Mouse (Mus musculus) CD4-positive helper T cell, adult 2 months (primary cell): ENCODE results near the gene Ids.
"Not testable (repeated sequence)": the region's sequence is repeated elsewhere in the genome, so short reads cannot be mapped to it uniquely, and the experiment has no call there.

Experiments
- DNase-seq: peaks from one replicate; pipeline ENCODE4 v3.0.0-alpha.2; 2012; ENCODE audit warnings: low read depth, missing footprints, low spot score

Ids gene

DNA sequence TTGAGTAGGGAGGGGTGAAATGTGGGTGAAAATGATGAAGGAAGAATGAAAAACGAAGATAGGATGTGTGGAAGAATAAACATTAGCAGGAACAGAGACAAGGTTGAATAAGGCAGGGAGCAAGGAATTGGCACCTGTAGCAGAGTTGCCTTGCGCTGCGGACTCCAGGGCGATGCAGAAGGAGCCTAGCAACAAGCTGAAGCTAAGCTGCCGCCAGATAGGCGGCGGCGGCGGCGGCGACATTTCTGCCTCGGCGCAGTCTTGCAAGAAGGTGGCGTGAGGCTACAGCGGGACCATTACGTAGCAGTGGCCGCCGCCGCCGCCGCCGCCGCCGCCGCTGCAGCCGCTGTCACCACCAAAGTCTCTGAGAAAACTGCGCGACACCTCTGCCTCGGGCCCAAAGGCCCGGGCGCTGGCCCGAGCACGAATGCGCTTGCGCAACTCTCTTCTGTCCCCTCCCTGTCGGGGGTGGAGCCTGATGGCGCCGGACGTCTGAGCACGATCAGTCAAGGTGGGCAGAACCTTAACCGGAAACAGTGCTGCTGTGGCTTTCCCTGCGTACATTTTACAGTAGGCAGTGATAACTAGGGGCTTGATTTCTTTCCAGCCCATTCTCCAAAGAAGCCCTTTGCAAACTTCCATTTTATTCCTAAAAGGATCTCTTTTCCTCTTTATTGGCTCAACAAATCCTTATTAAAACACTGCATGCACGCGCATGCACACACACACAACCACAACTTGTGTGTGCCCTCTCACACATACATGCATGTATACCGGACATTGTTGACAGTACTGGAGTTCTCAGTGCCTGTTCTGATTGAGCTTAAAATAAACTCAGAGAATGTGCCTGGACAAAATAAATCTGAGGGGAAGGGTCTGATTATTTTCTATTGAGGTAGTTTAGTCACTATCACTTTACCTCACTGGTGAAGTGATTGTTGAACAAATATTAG is at the start of gene Ids:
Gene Ids (minus strand): TSS at position 424 of the 953 bp plus-strand sequence.
- peak; percentile 89 for DNase-seq

DNA sequence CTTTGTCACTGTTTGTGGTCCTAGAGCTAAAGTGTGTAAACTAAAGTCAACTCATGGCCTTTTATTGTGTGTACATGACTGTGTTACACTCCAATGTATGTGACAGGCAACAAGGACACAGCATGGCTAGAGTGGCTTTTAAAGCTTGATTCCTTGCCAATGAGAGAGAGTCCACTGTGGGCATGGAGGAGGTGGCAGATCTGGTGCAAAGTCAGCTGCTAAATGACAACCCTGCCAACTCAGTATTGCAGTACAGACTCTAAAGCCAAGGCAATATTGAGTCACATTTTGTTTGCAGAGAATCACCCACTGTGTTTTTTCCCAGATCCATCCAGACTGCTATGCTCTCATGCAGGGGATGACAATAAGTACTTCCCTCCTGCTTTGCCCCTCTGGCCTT is 27.8 kb upstream of the Ids start:
- not testable (repeated sequence) for DNase-seq

DNA sequence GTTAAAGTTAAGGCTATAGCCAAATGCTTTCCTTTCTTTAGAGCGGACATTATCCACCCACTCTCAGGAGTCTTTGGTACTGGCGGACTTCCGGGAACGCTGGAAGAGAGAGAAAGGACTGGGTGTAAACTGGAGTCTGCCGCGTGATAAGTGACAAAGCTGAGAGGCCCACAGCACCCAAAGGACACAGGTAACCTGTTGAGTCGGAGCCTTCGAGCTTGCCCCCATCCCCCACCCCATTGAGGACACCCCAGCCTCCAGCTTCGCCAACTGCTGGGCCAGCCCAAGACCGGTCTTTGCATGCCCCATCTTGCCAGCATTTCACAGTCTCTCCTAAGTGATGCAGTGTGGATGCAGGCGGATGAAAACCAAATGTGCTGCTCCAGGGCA is 21.1 kb upstream of the Ids start:
- no peak for DNase-seq

DNA sequence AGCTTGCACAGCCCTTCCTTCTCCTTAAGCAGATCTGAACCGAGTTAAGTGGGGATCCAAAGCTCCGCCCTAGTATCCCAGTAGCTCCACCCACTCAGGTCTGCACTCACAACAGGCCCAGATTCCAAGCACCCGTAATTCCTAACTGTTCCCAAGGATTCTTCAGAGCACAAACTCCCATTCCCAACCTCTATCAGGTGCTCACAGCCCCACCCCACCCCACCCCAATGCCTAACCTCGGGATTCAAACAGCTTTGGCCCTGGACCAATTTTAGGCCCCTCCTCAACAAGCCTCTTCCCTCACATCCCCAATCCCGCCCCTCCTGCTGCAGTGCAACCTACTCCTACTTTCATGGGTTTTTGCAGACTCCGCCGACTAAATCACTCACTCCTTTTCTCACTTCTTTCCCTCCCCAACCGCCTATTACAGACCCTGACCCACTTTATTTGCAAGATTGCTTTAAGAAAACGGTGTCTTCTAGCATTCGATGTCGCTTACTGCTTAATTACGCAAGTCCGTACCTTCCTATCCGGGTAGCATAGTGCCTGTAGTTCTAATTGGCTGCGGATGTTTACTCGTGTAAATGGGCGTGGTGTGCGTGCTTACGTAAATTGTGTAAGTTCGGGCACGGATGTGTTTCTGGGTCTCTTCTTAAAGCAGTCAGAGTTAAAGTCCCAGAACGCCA is 20.5 kb upstream of the Ids start, which contains the start of gene 1110012L19Rik:
Gene 1110012L19Rik (plus strand): TSS at position 602 of the 686 bp plus-strand sequence.
- peak; percentile 90 for DNase-seq

DNA sequence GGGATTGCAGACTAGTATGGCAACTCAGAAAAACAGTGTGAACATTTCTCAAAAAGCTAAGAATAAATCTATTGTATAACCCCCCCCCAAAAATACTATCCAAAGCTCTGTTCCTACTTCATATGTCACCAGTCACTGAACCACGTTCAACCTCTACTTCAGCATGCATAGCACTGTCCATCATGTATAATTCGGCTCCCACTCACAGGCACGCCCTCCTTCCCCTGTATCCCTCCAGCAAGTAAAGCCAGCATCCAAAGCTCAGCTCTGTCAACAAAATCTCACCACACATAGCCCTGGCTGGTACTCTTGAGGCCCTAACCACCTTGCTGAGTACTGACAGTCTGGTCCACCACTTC is 20.0 kb upstream of the Ids start:
- DNase-seq, result no peak

DNA sequence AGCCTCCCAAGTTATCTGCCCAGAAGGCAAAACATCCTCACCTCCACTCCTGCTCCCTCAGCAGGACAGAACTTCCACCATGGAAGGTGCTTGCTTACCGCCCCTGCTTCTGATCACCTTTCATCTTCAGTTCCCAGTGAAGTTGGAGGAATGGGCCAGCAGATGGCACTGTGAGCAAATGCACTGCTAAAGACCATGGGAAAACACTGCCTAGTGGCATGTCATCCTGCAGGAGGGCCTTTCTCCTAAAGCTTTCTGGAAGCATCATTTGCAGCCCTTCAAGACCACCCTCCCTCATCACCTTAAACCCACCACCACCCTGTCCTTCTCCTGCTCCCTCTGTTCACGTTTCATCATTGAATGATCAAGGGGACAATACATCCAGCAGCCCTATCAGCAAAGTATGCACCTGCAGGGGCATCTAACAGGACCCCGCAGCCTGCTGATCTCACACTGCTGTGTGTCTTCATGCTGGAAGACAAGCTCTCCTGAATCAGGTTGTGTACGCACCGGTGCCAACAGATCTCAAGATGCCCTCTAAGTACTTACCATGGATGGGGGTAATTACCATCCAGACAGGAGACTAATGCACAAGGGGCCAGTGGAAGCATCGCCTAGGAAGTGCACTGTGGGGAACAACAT is 9.7 kb upstream of the Ids start:
- not testable (repeated sequence) for DNase-seq

DNA sequence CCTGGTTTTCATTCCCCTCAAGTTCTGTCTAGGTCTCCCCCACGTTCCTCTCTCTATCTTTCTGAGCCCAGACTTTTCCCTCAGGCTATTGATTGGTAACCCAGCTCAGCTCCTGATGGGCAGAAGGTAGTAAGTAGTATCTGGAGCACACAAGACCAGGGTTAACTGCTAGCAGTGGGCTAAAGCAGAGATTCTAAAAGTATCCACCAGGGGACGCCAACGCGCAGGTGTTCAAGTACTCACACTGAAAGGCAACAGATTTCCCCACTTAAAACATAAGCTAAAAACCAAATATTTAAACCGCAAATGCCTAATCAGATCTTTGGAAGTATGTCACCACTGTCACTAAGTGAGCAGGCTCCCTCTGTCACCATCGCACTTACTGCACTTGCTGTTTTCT is 4.9 kb upstream of the Ids start:
- DNase-seq, result not testable (repeated sequence)

DNA sequence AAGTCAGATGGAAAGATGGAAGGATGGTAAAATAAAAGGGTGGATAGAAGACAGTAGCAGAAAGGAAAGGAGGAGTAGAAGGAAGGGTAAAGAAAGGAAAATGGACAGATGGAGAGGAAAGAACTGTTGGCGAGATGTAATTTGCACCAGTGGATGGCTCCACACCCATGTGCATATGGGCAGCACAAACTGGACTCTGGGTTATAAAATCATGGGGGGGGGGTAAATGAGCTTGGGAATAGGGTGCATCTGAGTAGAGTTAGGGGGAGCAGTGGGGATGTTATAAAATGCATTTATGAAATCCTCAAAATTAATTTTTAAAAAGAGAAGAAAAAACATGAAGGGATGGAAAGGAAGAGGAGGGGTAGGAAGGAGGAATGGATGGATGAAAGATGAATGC is 682 bp downstream of the Ids start:
- no peak for DNase-seq

DNA sequence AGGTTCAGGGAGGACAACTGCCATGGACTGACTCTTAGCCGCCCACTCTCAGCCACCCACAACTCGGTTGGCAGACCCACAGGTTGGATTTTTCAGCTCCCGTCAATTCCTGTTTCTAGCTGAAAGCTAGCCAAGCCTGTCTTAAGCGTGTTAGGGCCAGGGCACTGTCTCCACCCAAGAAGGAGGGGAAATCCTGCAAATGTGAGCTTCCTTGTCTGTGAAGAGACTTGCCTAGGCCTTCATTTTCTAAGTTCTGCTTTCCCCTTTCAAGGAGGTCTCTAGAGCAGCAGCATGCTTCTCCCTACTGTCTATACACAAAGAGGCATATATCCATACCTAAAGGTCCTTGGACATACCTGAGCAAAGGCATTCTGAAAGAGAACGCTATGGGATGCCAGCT is 1.4 kb downstream of the Ids start:
- no peak for DNase-seq

DNA sequence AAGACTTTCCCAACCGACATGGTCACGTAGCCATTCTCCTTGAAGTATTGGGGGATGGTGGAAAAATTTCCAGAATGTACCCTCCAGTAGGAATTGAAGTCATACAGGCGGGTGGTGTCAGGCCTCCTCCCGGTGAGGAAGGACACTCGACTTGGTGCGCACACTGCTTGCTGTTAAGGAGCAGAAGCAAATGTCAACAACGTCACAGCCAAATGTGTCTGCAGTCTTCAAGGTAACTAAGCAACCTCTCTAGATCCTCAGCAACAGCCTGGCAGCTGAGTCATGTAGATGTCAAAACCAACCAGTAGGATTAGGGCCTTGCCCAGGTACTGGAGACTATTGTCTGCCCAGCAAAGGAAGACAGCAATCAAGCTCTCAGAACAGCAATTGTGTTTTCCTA is 1.9 kb downstream of the Ids start:
- no peak for DNase-seq

DNA sequence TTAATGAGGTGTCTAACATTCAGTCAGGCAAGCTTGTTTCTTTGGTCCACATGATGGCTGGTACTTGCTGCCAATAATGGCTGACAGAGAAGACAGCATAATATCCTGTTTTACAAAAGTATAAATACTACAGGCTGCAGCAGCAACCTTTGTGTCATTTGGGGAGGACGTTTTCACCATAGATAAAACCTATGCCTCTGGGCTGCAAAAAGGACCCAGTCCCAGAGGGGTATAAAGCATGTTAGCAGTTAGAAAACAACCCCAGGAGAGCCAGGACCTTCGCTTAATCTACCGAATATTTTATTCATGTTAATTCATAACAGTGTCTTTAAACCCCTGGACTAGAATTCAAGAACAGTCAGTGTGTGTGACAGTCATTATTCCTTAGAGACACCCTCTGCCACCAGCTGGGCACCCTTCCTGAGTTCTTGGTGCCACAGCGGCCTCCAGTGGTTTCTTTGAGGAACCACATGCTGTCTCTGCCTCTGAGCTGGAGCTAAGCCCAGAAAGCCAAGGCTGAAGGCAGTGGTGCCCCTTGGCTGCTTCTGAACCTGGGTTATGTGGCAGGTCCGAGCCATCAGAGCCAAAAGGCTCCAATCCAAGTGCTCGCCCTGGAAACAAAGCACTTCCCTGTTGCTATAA is 34.6 kb downstream of the Ids start:
- peak; percentile 1 for DNase-seq

DNA sequence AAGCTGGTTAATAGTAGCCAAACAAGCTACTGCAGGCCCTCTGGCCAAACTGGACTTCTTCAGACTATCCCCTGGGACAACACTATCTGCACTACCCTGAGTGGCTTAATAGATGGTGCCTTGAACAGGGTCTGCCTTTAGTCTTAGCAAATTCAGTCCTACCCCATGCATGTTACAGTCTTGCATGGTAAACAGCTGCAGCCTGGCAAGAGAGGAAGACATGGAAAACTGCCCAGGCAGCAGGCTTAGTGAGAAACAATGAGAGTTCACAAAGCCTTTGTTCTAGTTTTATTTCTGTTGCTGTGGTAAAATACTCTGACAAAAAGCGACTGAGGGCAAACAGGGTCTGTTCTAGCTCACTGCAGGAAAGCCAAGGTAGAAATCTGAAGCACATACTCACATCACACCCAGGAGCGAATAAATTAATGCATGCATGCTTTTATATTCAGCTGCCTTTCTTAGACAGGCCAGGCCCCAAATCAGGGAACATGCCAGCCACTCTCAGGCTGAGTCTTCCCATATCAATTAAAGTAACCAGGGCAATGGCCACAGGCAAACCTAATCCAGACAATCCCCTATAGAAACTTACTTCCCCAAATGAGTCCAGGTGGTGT is 36.2 kb downstream of the Ids start:
- no peak for DNase-seq

DNA sequence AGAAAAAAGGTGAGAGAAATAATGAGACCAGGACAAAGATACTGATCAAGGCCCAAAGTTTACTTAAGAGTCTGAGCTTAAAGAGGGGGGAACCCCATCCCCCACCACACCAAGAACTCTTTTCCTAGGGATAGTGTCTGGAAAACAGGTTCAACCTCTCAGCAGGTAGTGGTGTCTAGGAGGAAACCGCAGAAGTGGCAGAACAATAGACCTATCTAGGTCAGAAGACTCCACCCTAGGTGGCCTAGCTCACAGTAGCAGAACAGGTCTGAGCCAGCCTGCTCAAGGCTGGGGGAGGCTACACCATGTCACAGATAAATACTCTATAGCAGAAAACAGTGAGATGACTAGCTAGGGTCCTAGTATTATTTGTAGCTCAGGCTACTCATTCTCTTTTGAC is 37.2 kb downstream of the Ids start:
- no peak for DNase-seq

DNA sequence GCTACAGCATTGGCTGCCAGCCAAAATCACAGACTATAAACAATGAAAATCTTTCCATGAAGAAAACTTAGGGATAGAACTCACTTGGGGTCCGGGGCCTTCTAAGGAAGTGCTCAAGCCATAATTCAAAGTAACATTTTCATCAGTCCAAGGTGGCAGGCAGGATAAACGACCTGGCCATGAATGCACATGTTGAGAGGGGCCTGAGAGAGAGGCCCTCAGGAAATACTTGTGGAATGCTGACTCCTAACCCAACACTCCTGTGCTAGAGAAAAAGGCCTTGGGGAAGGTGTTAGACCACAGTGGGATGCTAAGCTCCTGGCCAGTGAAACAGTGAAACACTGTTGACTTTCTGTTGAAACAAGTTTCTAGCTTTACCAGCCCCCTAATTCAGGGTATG is 45.6 kb downstream of the Ids start:
- DNase-seq, result no peak

DNA sequence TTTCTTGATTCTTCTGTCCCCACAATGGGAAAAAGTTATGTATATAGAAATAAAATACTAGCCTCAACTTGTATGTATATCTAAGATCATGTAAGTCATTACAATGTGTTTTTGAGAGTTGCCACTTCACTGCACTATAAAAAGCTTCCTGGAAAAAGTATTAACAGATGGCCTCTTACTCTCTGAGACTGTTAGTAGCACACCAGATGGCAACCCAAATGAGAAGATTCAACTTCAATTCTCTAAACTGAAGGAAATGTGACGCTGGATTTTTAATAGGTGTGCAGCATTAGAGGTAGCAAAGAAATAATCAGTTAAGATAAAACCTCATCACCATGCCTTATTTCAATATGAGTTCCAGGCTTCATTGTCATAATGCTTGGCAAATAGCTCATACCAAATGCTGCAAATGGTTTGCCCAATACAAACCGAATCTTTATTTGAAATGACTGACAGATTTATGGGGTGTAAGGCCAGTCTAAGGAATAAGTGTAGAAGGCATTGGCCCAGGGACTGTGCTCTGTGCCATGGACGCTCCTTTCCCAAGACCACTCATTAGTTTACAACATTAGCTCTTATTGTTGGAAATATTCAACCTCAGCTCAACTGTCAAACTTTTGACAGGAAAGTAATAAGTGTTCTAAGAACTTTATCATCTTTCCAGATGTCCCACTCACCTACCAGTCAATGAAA is 49.8 kb downstream of the Ids start:
- DNase-seq, result no peak
